ENCODE assay signal across 9 mouse cellular contexts in genomic region chr2:37734979-37735806, GRCm38 (mm10). TPM values are rescaled to one million over a fixed set of nuclear protein-coding genes. Genes with fewer than 3 reads are reported as not detected.
DNase-seq lines count a peak whose midpoint lies in the region; ATAC-seq lines count a peak whose summit lies in the region.
"Had no signal": no experiment of that assay in that cellular context is flagged by ENCODE, and none has a peak within 500 bp of the region (broad histone marks: within the 10 kb centered on the region; RNA-seq: fewer than 3 reads in every experiment).

No protein-coding gene starts in this region.

- no peak overlapping the region for H3K27ac ChIP-seq in kidney, embryonic 16.5 days (ENCODE audit: low read length)
- 0 out of 2 replicates have a peak overlapping the region, but pooled peaks have one; percentile 6 for H3K27ac ChIP-seq in hindbrain, embryonic 11.5 days (ENCODE audit: low read depth, low read length)
- H3K27ac ChIP-seq in lung, embryonic 16.5 days (ENCODE audit: low read length) = no peak overlapping the region
- H3K27ac ChIP-seq: macrophage had no signal

- WGBS in kidney, embryonic 16.5 days = 24% methylated on average over 17 of the region's 17 CpGs
- 15% methylated on average over 17 of the region's 17 CpGs for WGBS in hindbrain, embryonic 11.5 days
- WGBS in lung, embryonic 16.5 days = 13% methylated on average over 17 of the region's 17 CpGs

- no peak for DNase-seq in kidney, adult 11 months
- DNase-seq in c-Kit-positive CD71-positive TER-119-positive erythroid progenitor cells, embryonic 14.5 days (ENCODE audit: low spot score) = peak; percentile 7
- DNase-seq in hindbrain, embryonic 11.5 days (ENCODE audit: low spot score) = peak; percentile 66
- DNase-seq in retina, postnatal 1 day = peak; percentile 59
- DNase-seq in cerebellum, postnatal 36 days = no peak
- DNase-seq in gastrocnemius, postnatal 36 days = no peak

- intact Hi-C loops in gastrocnemius, postnatal 36 days (cut with DNase I) = no loop called here

- no peaks in the 10 kb centered on the region for H3K27me3 ChIP-seq in kidney, embryonic 16.5 days (ENCODE audit: insufficient read depth, low read length)
- no peaks in the 10 kb centered on the region for H3K27me3 ChIP-seq in hindbrain, embryonic 11.5 days (ENCODE audit: control insufficient read depth, insufficient read depth, low read length)
- no peaks in the 10 kb centered on the region for H3K27me3 ChIP-seq in lung, embryonic 16.5 days (ENCODE audit: control insufficient read depth, insufficient read depth, low read depth, low read length)

- H3K9me3 ChIP-seq in kidney, embryonic 16.5 days (ENCODE audit: low read length) = no peaks in the 10 kb centered on the region
- H3K9me3 ChIP-seq in hindbrain, embryonic 11.5 days (ENCODE audit: control insufficient read depth, low read length) = no peaks in the 10 kb centered on the region
- no peaks in the 10 kb centered on the region for H3K9me3 ChIP-seq in lung, embryonic 16.5 days (ENCODE audit: control insufficient read depth, low read length)

- peak overlapping the region; percentile 46 for H3K4me2 ChIP-seq in kidney, embryonic 16.5 days (replicated peaks; ENCODE audit: low read depth, low read length)
- peak overlapping the region; percentile 20; the same call in 1 of the 2 replicates for H3K4me2 ChIP-seq in hindbrain, embryonic 11.5 days (replicated peaks; ENCODE audit: low read depth, low read length)
- H3K4me2 ChIP-seq in lung, embryonic 16.5 days (ENCODE audit: low read depth, low read length) = peak overlapping the region; percentile 51

- H3K36me3 ChIP-seq in kidney, embryonic 16.5 days (ENCODE audit: insufficient read depth, low read length) = no peaks in the 10 kb centered on the region
- no peaks in the 10 kb centered on the region for H3K36me3 ChIP-seq in hindbrain, embryonic 11.5 days (ENCODE audit: control insufficient read depth, insufficient read depth, low read length)
- no peaks in the 10 kb centered on the region for H3K36me3 ChIP-seq in lung, embryonic 16.5 days (ENCODE audit: control insufficient read depth, insufficient read depth, low read length)

- peak overlapping the region; percentile 12; the same call in 1 of the 2 replicates for H3K4me3 ChIP-seq in kidney, embryonic 16.5 days (ENCODE audit: low read length)
- H3K4me3 ChIP-seq in hindbrain, embryonic 11.5 days (ENCODE audit: low read depth, low read length) = no peak overlapping the region
- H3K4me3 ChIP-seq in lung, embryonic 16.5 days (ENCODE audit: low read length) = peak overlapping the region; percentile 29

- H3K4me1 ChIP-seq in kidney, embryonic 16.5 days (ENCODE audit: insufficient read depth, low read length) = peaks cover 10% of the 10 kb centered on the region
- H3K4me1 ChIP-seq in hindbrain, embryonic 11.5 days (replicated peaks; ENCODE audit: control insufficient read depth, insufficient read depth, low read length) = no peaks in the 10 kb centered on the region; the same call in 1 of the 2 replicates
- H3K4me1 ChIP-seq in lung, embryonic 16.5 days (replicated peaks; ENCODE audit: control insufficient read depth, insufficient read depth, low read length) = peaks cover 9% of the 10 kb centered on the region

- H3K9ac ChIP-seq in kidney, embryonic 16.5 days (replicated peaks; ENCODE audit: low read length) = 0 out of 2 replicates have a peak overlapping the region, but pooled peaks have one; percentile 25
- H3K9ac ChIP-seq in hindbrain, embryonic 11.5 days (ENCODE audit: low read depth, low read length) = peak overlapping the region; percentile 21; the same call in 1 of the 2 replicates
- peak overlapping the region; percentile 45 for H3K9ac ChIP-seq in lung, embryonic 16.5 days (ENCODE audit: low read length)

- peak; percentile 78 for ATAC-seq in kidney, embryonic 16.5 days (ENCODE audit: low FRiP score, low TSS enrichment)
- ATAC-seq in hindbrain, embryonic 11.5 days (ENCODE audit: low FRiP score) = peak; percentile 81
- peak; percentile 80; the same call in 1 of the 2 replicates for ATAC-seq in lung, embryonic 16.5 days (ENCODE audit: low read depth)

RNA-seq across cellular contexts. Expression of gene Strbp, which starts 31.5 kb away (rescaled TPM):
- 38.7 and 39.0 TPM in 2 replicates for polyA plus RNA-seq in kidney, embryonic 16.5 days (2015; fragmentation: Nextera tagmentation; extraction: Ambion mirVana)
- 99.3 and 101 TPM in 2 replicates for polyA plus RNA-seq in hindbrain, embryonic 11.5 days (2014; fragmentation: Nextera tagmentation; extraction: Ambion mirVana)
- polyA plus RNA-seq in lung, embryonic 16.5 days (2015; fragmentation: Nextera tagmentation; extraction: Ambion mirVana) = 31.1 and 33.4 TPM in 2 replicates
- total RNA-seq in gastrocnemius, postnatal 36 days (2021) = 10 to 100 TPM; 19.2 to 20.7 TPM

RNA-seq across cellular contexts. Expression of gene Crb2, which starts 40.9 kb away (rescaled TPM):
- 4.5 and 4.6 TPM in 2 replicates for polyA plus RNA-seq in kidney, embryonic 16.5 days (2015; fragmentation: Nextera tagmentation; extraction: Ambion mirVana)
- polyA plus RNA-seq in hindbrain, embryonic 11.5 days (2014; fragmentation: Nextera tagmentation; extraction: Ambion mirVana) = 6.2 and 7.7 TPM in 2 replicates
- 0.77 and 0.88 TPM in 2 replicates for polyA plus RNA-seq in lung, embryonic 16.5 days (2015; fragmentation: Nextera tagmentation; extraction: Ambion mirVana)
- total RNA-seq in gastrocnemius, postnatal 36 days (2021) = under 1 TPM; 0.07 to 0.28 TPM
- polyA plus RNA-seq: macrophage had no signal

Comparison
In these comparisons a context has a peak if more than half of its experiments do, and no peak if none do; other contexts are left out.
1. DNase-seq: peak in c-Kit-positive CD71-positive TER-119-positive erythroid progenitor cells, embryonic 14.5 days (single experiment), hindbrain, embryonic 11.5 days (single experiment) and retina, postnatal 1 day (single experiment); none in kidney, adult 11 months (single experiment), cerebellum, postnatal 36 days (0 of 2) and gastrocnemius, postnatal 36 days (0 of 2).
2. Peak in every context shown above with its lines, with median percentiles within 50 percentile points of each other: ATAC-seq, H3K4me2 ChIP-seq and H3K9ac ChIP-seq.